ENCODE assay signal across 10 mouse cellular contexts in genomic region chr5:134173206-134173605, GRCm38 (mm10). TPM values are rescaled to one million over a fixed set of nuclear protein-coding genes. Genes with fewer than 3 reads are reported as not detected.
DNase-seq lines count a peak whose midpoint lies in the region; ATAC-seq lines count a peak whose summit lies in the region.
"Had no signal": no experiment of that assay in that cellular context is flagged by ENCODE, and none has a peak within 500 bp of the region (broad histone marks: within the 10 kb centered on the region; RNA-seq: fewer than 3 reads in every experiment).

No protein-coding gene starts in this region.

- no peak overlapping the region for H3K9ac ChIP-seq in kidney, embryonic 15.5 days
- no peak overlapping the region for H3K9ac ChIP-seq in midbrain, embryonic 15.5 days
- H3K9ac ChIP-seq: embryonic facial prominence, embryonic 15.5 days had no signal

- peaks cover 43% of the 10 kb centered on the region for H3K36me3 ChIP-seq in kidney, embryonic 15.5 days
- H3K36me3 ChIP-seq in limb, embryonic 10.5 days, result peaks cover 47% of the 10 kb centered on the region
- 0 out of 2 replicates have a peak, but pooled peaks cover 6% of the 10 kb centered on the region for H3K36me3 ChIP-seq in midbrain, embryonic 15.5 days (replicated peaks)

- H3K4me2 ChIP-seq in kidney, embryonic 15.5 days, result no peak overlapping the region
- H3K4me2 ChIP-seq in midbrain, embryonic 15.5 days, result no peak overlapping the region
- H3K4me2 ChIP-seq: embryonic facial prominence, embryonic 15.5 days had no signal

- peak; percentile 15 for DNase-seq in kidney, adult 18-20 months
- peak; percentile 31 to 48 for DNase-seq in CD8-positive naive resting alpha-beta T cell, adult 2 months (ENCODE audit: low read depth in 2 of 2, low spot score in 2 of 2)
- DNase-seq in ZHBTc4 (ENCODE audit: low read depth, low spot score), result peak; percentile 85
- peak; percentile 55 for DNase-seq in limb, embryonic 10.5 days (ENCODE audit: low spot score)
- peak; percentile 53 for DNase-seq in thymus, postnatal 0 days (ENCODE audit: low spot score)
- no peak for DNase-seq in urinary bladder, postnatal 4 days (ENCODE audit: low spot score in 2 of 2)

- H3K27ac ChIP-seq in kidney, embryonic 15.5 days, result no peak overlapping the region
- H3K27ac ChIP-seq in limb, embryonic 10.5 days, result no peak overlapping the region
- H3K27ac ChIP-seq in midbrain, embryonic 15.5 days, result no peak overlapping the region
- H3K27ac ChIP-seq: embryonic facial prominence, embryonic 15.5 days; macrophage had no signal

- H3K9me3 ChIP-seq in kidney, embryonic 15.5 days (replicated peaks), result no peaks in the 10 kb centered on the region
- H3K9me3 ChIP-seq in limb, embryonic 10.5 days (replicated peaks), result no peaks in the 10 kb centered on the region
- no peaks in the 10 kb centered on the region for H3K9me3 ChIP-seq in midbrain, embryonic 15.5 days
- H3K9me3 ChIP-seq: embryonic facial prominence, embryonic 15.5 days had no signal

- H3K4me1 ChIP-seq in kidney, embryonic 15.5 days, result peaks cover 37% of the 10 kb centered on the region
- peaks cover 14% of the 10 kb centered on the region for H3K4me1 ChIP-seq in limb, embryonic 10.5 days
- H3K4me1 ChIP-seq in midbrain, embryonic 15.5 days, result peaks cover 15% of the 10 kb centered on the region

- H3K4me3 ChIP-seq in kidney, embryonic 15.5 days (replicated peaks), result no peak overlapping the region
- no peak overlapping the region for H3K4me3 ChIP-seq in limb, embryonic 10.5 days
- H3K4me3 ChIP-seq in midbrain, embryonic 15.5 days, result no peak overlapping the region
- H3K4me3 ChIP-seq: embryonic facial prominence, embryonic 15.5 days had no signal

- WGBS in kidney, embryonic 15.5 days, result 44% methylated on average over 4 of the region's 4 CpGs
- 49% methylated on average over 4 of the region's 4 CpGs for WGBS in limb, embryonic 10.5 days
- 43% methylated on average over 4 of the region's 4 CpGs for WGBS in midbrain, embryonic 15.5 days

- ATAC-seq in kidney, embryonic 15.5 days (replicated peaks; ENCODE audit: low FRiP score), result no peak
- ATAC-seq in midbrain, embryonic 15.5 days (replicated peaks), result no peak

- no peaks in the 10 kb centered on the region for H3K27me3 ChIP-seq in kidney, embryonic 15.5 days
- H3K27me3 ChIP-seq in limb, embryonic 10.5 days (ENCODE audit: low read depth, poor library complexity, severe bottlenecking), result no peaks in the 10 kb centered on the region
- H3K27me3 ChIP-seq in midbrain, embryonic 15.5 days (replicated peaks), result no peaks in the 10 kb centered on the region
- H3K27me3 ChIP-seq: embryonic facial prominence, embryonic 15.5 days had no signal

RNA-seq across cellular contexts. Expression of gene Rcc1l, which starts 3.4 kb away (rescaled TPM):
- polyA plus RNA-seq in kidney, embryonic 15.5 days (2015; fragmentation: Nextera tagmentation; extraction: Ambion mirVana), result 34.6 and 37.2 TPM in 2 replicates
- polyA plus RNA-seq in limb, embryonic 10.5 days (2016; fragmentation: Nextera tagmentation; extraction: Ambion mirVana), result 44.5 and 48.3 TPM in 2 replicates
- 21.0 and 22.4 TPM in 2 replicates for polyA plus RNA-seq in thymus, postnatal 0 days (2015; fragmentation: Nextera tagmentation; extraction: Ambion mirVana)
- 19.8 and 24.0 TPM in 2 replicates for polyA plus RNA-seq in midbrain, embryonic 15.5 days (2015; fragmentation: Nextera tagmentation; extraction: Ambion mirVana)

RNA-seq across cellular contexts. Expression of gene Gtf2ird2, which starts 10.6 kb away (rescaled TPM):
- polyA plus RNA-seq in kidney, embryonic 15.5 days (2015; fragmentation: Nextera tagmentation; extraction: Ambion mirVana), result 9.1 and 9.6 TPM in 2 replicates
- polyA plus RNA-seq in limb, embryonic 10.5 days (2016; fragmentation: Nextera tagmentation; extraction: Ambion mirVana), result 5.3 and 7.3 TPM in 2 replicates
- polyA plus RNA-seq in thymus, postnatal 0 days (2015; fragmentation: Nextera tagmentation; extraction: Ambion mirVana), result 4.4 and 5.9 TPM in 2 replicates
- 16.3 and 17.9 TPM in 2 replicates for polyA plus RNA-seq in midbrain, embryonic 15.5 days (2015; fragmentation: Nextera tagmentation; extraction: Ambion mirVana)

RNA-seq across cellular contexts. Expression of gene Ncf1, which starts 56.2 kb away (rescaled TPM):
- polyA plus RNA-seq in kidney, embryonic 15.5 days (2015; fragmentation: Nextera tagmentation; extraction: Ambion mirVana), result 3.6 and 3.7 TPM in 2 replicates
- polyA plus RNA-seq in limb, embryonic 10.5 days (2016; fragmentation: Nextera tagmentation; extraction: Ambion mirVana), result 1.5 and 1.7 TPM in 2 replicates
- polyA plus RNA-seq in thymus, postnatal 0 days (2015; fragmentation: Nextera tagmentation; extraction: Ambion mirVana), result 9.6 and 10.3 TPM in 2 replicates
- polyA plus RNA-seq in midbrain, embryonic 15.5 days (2015; fragmentation: Nextera tagmentation; extraction: Ambion mirVana), result 3.3 and 3.4 TPM in 2 replicates

Comparison
In these comparisons a context has a peak if more than half of its experiments do, and no peak if none do; other contexts are left out.
1. DNase-seq: peak in kidney, adult 18-20 months (single experiment), CD8-positive naive resting alpha-beta T cell, adult 2 months (2 of 2), ZHBTc4 (single experiment), limb, embryonic 10.5 days (single experiment) and thymus, postnatal 0 days (single experiment); none in urinary bladder, postnatal 4 days (0 of 2).